Mouse (Mus musculus) stomach, embryonic 14.5 days (tissue): ENCODE results near the gene Dkkl1. TPM values are rescaled to one million over a fixed set of nuclear protein-coding genes. Genes with fewer than 3 reads are reported as not detected.

Experiments
- ATAC-seq: fragments of 200-750 bp; cut with Nextera tagmentation; 2 replicates; pipeline ENCODE4 v1.8.0; 2017; ENCODE audit warnings: low read depth, moderate TSS enrichment; ENCODE audit not compliant: insufficient number of reproducible peaks, insufficient read depth, low FRiP score
- H3K27ac ChIP-seq: fragments of 300-500 bp; sonication (generic); 2 replicates; pipeline ENCODE4 v1.5.1; 2014; ENCODE audit warnings: mild to moderate bottlenecking, low read length, moderate library complexity, mixed read lengths
- H3K27me3 ChIP-seq: fragments of 300-500 bp; sonication (generic); 2 replicates; pipeline ENCODE4 v1.6.1; 2014; ENCODE audit warnings: low read length, control low read depth, mixed read lengths; ENCODE audit not compliant: control insufficient read depth, insufficient read depth
- H3K36me3 ChIP-seq: fragments of 300-500 bp; sonication (generic); 2 replicates; pipeline ENCODE4 v1.6.1; 2014; ENCODE audit warnings: mild to moderate bottlenecking, control low read depth, low read length, moderate library complexity, mixed read lengths; ENCODE audit not compliant: control insufficient read depth, insufficient read depth
- H3K4me1 ChIP-seq: fragments of 300-500 bp; sonication (generic); 2 replicates; pipeline ENCODE4 v1.6.1; 2014; ENCODE audit warnings: low read length, control low read depth, mixed read lengths; ENCODE audit not compliant: control insufficient read depth, insufficient read depth
- H3K4me2 ChIP-seq: fragments of 300-500 bp; sonication (generic); replicated peaks from 2 replicates; pipeline ENCODE4 v1.6.1; 2014; ENCODE audit warnings: low read depth, low read length, control low read depth
- H3K4me3 ChIP-seq: fragments of 300-500 bp; sonication (generic); 2 replicates; pipeline ENCODE4 v1.5.1; 2014; ENCODE audit warnings: low read depth, low read length, control low read depth
- H3K9ac ChIP-seq: fragments of 300-500 bp; sonication (generic); replicated peaks from 2 replicates; pipeline ENCODE4 v1.6.1; 2014; ENCODE audit warnings: low read depth, mild to moderate bottlenecking, control low read depth, low read length, moderate library complexity, mixed read lengths
- H3K9me3 ChIP-seq: fragments of 300-500 bp; sonication (generic); 2 replicates; pipeline ENCODE4 v1.6.1; 2016; ENCODE audit warnings: low read depth, low read length, control low read depth; ENCODE audit not compliant: control insufficient read depth
- WGBS: fragments of 180-500 bp; shearing (Covaris S2); extraction: QIAGEN DNeasy Blood & Tissue Kit; methylation state at CpG from one replicate; pipeline ENCODE4 v1.1.7; 2014; 5-methylcytosine and 5-hydroxymethylcytosine counted together
- polyA plus RNA-seq: library from polyadenylated mRNA; unstranded; fragments of >200 nt; fragmentation: Nextera tagmentation; extraction: Ambion mirVana; gene quantifications from 2 replicates; pipeline ENCODE4 v1.2.1, GENCODE M21; 2014

Gene Dkkl1
- polyA plus RNA-seq, 1 experiment from 2014 or later = 0.45 TPM

- no peak overlapping the region for H3K27ac ChIP-seq
- no peak overlapping the region for H3K4me3 ChIP-seq
- H3K4me1 ChIP-seq = peaks cover 16% of the 10 kb centered on the region
- H3K36me3 ChIP-seq = peaks cover 47% of the 10 kb centered on the region
- H3K9me3 ChIP-seq = no peaks in the 10 kb centered on the region
- H3K4me2 ChIP-seq = no peak overlapping the region
- ATAC-seq = no peak
- 0 out of 2 replicates have a peak, but pooled peaks cover 2% of the 10 kb centered on the region for H3K27me3 ChIP-seq
- H3K9ac ChIP-seq = no peak overlapping the region
- WGBS = 58% methylated on average over 13 of the region's 13 CpGs
Observed at GRCm38 (mm10) chr7:45232716-45233465, 20.9 kb upstream of the Dkkl1 start.

GRCm38 (mm10) chr7:45231941-45232340 lies 20.0 kb upstream of the Dkkl1 start:
- Histone ChIP-seq H3K9me3 (no peaks in the 10 kb centered on the region), H3K36me3 (peaks cover 53% of the 10 kb centered on the region), H3K27me3 (0 out of 2 replicates have a peak, but pooled peaks cover 2% of the 10 kb centered on the region), H3K4me2 (no peak overlapping the region), H3K9ac (no peak overlapping the region), H3K27ac (no peak overlapping the region), H3K4me1 (peaks cover 16% of the 10 kb centered on the region), H3K4me3 (no peak overlapping the region)
- no peak for ATAC-seq
- 77% methylated on average over 11 of the region's 11 CpGs for WGBS

- H3K4me1 ChIP-seq = peaks cover 16% of the 10 kb centered on the region
- no peak for ATAC-seq
- 0 out of 2 replicates have a peak, but pooled peaks cover 2% of the 10 kb centered on the region for H3K27me3 ChIP-seq
- WGBS = 87% methylated on average over 12 of the region's 12 CpGs
- no peaks in the 10 kb centered on the region for H3K9me3 ChIP-seq
- H3K36me3 ChIP-seq = peaks cover 60% of the 10 kb centered on the region
- H3K4me2 ChIP-seq = no peak overlapping the region
- no peak overlapping the region for H3K9ac ChIP-seq
- H3K27ac ChIP-seq = no peak overlapping the region
- H3K4me3 ChIP-seq = no peak overlapping the region
Observed at GRCm38 (mm10) chr7:45231192-45231591, 19.2 kb upstream of the Dkkl1 start.

- Histone ChIP-seq H3K4me3 (no peak overlapping the region), H3K27ac (no peak overlapping the region), H3K36me3 (peaks cover 76% of the 10 kb centered on the region), H3K4me2 (no peak overlapping the region), H3K9me3 (no peaks in the 10 kb centered on the region), H3K4me1 (peaks cover 9% of the 10 kb centered on the region), H3K9ac (no peak overlapping the region), H3K27me3 (no peaks in the 10 kb centered on the region)
- no peak for ATAC-seq
- 92% methylated on average over 7 of the region's 7 CpGs for WGBS
Observed at GRCm38 (mm10) chr7:45229459-45230203, 17.7 kb upstream of the Dkkl1 start.

GRCm38 (mm10) chr7:45229046-45229445 lies 17.1 kb upstream of the Dkkl1 start:
- Histone ChIP-seq H3K9me3 (no peaks in the 10 kb centered on the region), H3K4me3 (no peak overlapping the region), H3K27me3 (no peaks in the 10 kb centered on the region), H3K4me2 (no peak overlapping the region), H3K27ac (no peak overlapping the region), H3K36me3 (peaks cover 79% of the 10 kb centered on the region), H3K4me1 (peaks cover 7% of the 10 kb centered on the region), H3K9ac (no peak overlapping the region)
- ATAC-seq = no peak
- 93% methylated on average over 8 of the region's 8 CpGs for WGBS

GRCm38 (mm10) chr7:45228548-45228947 lies 16.6 kb upstream of the Dkkl1 start:
- WGBS = 93% methylated on average over 18 of the region's 18 CpGs
- Histone ChIP-seq H3K27me3 (no peaks in the 10 kb centered on the region), H3K27ac (no peak overlapping the region), H3K4me3 (no peak overlapping the region), H3K9ac (no peak overlapping the region), H3K4me1 (peaks cover 2% of the 10 kb centered on the region), H3K9me3 (no peaks in the 10 kb centered on the region), H3K36me3 (peaks cover 81% of the 10 kb centered on the region), H3K4me2 (no peak overlapping the region)
- no peak for ATAC-seq

GRCm38 (mm10) chr7:45226421-45226820 lies 14.5 kb upstream of the Dkkl1 start:
- no peak for ATAC-seq
- H3K36me3 ChIP-seq = peaks cover 79% of the 10 kb centered on the region
- 98% methylated on average over 5 of the region's 5 CpGs for WGBS

GRCm38 (mm10) chr7:45224826-45225225 lies 12.9 kb upstream of the Dkkl1 start:
- no peak for ATAC-seq
- Histone ChIP-seq H3K4me1 (no peaks in the 10 kb centered on the region), H3K9me3 (no peaks in the 10 kb centered on the region), H3K9ac (no peak overlapping the region), H3K4me3 (no peak overlapping the region), H3K27me3 (no peaks in the 10 kb centered on the region), H3K27ac (no peak overlapping the region), H3K36me3 (peaks cover 86% of the 10 kb centered on the region), H3K4me2 (no peak overlapping the region)
- 92% methylated on average over 7 of the region's 7 CpGs for WGBS

More at GRCm38 (mm10) chr7:45226421-45226820, 14.5 kb upstream of the Dkkl1 start:
- H3K27ac ChIP-seq = no peak overlapping the region
- H3K4me1 ChIP-seq = no peaks in the 10 kb centered on the region
- no peak overlapping the region for H3K9ac ChIP-seq
- H3K4me2 ChIP-seq = no peak overlapping the region
- H3K27me3 ChIP-seq = no peaks in the 10 kb centered on the region
- H3K9me3 ChIP-seq = no peaks in the 10 kb centered on the region
- H3K4me3 ChIP-seq = no peak overlapping the region
